Mouse (Mus musculus) spleen, postnatal 0 days (tissue): ENCODE measurements around the gene Prf1. TPM values are rescaled to one million over a fixed set of nuclear protein-coding genes. Genes with fewer than 3 reads are reported as not detected.

Source experiments
- polyA plus RNA-seq: library from polyadenylated mRNA; unstranded; fragments of >200 nt; fragmentation: Nextera tagmentation; extraction: Ambion mirVana; gene quantifications from 2 replicates; pipeline ENCODE4 v1.2.1, GENCODE M21; 2015

The Prf1 gene
- polyA plus RNA-seq = 0.20 and 0.62 TPM in 2 replicates

GRCm38 (mm10) chr10:61297477-61297876 is at the start of gene Prf1:
Gene Prf1, plus strand, starts transcription at chr10:61297833.

DNA sequence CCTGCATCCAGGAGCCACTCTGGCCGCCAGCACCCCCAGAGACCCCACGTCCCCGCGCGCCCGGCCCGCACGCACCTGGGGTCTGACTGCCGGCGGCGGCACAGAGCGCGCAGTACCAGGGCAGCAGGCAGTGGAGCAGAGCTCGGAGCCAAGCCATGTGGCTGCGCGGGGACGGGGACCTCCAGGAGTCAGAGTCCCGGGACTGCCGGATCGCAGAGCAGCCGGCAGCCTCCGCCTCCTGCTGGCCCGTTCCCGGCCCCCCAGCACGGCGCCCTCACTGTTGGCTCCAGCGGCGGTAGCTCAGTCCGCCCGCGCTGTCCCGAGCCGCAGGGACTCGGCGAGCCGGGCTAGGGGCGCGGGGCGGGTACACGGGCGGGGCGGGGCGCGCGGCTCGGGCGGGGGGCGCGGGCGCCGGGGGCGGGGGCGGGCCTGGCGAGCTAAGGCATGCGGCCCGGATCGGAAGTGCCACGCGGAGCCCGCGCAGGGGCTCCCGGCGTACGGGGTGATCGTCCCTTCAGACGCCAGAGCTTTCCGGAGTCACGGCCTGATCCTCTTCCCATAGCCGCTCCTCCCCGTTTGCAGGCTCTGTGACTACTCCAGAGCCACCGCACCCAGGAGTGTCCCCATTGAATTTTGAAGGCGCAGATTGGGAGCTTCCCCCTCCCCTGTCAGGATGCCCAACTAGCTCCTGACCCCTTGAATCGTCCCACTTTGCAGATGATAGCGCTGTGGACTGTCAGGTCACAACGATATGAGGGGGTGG is 24.4 kb upstream of the Prf1 start, which contains the start of gene Adamts14:
Gene Adamts14 (minus strand): TSS at position 358 of the 763 bp plus-strand sequence.

Other genes with a start within 250 kb of the Prf1 start
- 5.1 and 6.6 TPM in 2 replicates for gene Pcbd1, start 208.5 kb upstream of the Prf1 start, polyA plus RNA-seq
- 13.7 and 18.5 TPM in 2 replicates for gene Sgpl1, start 150.1 kb upstream of the Prf1 start, polyA plus RNA-seq
- gene Tbata, start 125.9 kb upstream of the Prf1 start, polyA plus RNA-seq = not detected in 2 replicates
- 0.63 and 0.80 TPM in 2 replicates for gene Adamts14, start 24.4 kb upstream of the Prf1 start, polyA plus RNA-seq
- 6.2 and 8.8 TPM in 2 replicates for gene Pald1, start 85.7 kb downstream of the Prf1 start, polyA plus RNA-seq
- gene Nodal, start 120.1 kb downstream of the Prf1 start, polyA plus RNA-seq = 0.07 TPM in 1 of 2 replicates, not detected in the other
- 56.4 and 59.8 TPM in 2 replicates for gene Eif4ebp2, start 154.8 kb downstream of the Prf1 start, polyA plus RNA-seq
- gene Lrrc20, start 178.0 kb downstream of the Prf1 start, polyA plus RNA-seq = 5.7 and 5.8 TPM in 2 replicates